Mouse (Mus musculus): ENCODE measurements at regions not wholly inside any gene's neighbourhood (a gene's known extent, or its start where the extent isn't known, plus 50 kb on each side); places are given as distances from the start of the nearest gene placed in this dataset.

- Histone ChIP-seq H3K27ac (ENCODE audit: low read length) (no peak overlapping the region), H3K4me2 (replicated peaks; ENCODE audit: low read depth, low read length) (no peak overlapping the region), H3K4me3 (ENCODE audit: low read length) (no peak overlapping the region), H3K9me3 (ENCODE audit: low read length) (no peaks in the 10 kb centered on the region), H3K27me3 (ENCODE audit: insufficient read depth, low read length) (no peaks in the 10 kb centered on the region), H3K36me3 (ENCODE audit: insufficient read depth, low read length) (no peaks in the 10 kb centered on the region), H3K4me1 (ENCODE audit: insufficient read depth, low read length) (no peaks in the 10 kb centered on the region), H3K9ac (replicated peaks; ENCODE audit: low read length) (no peak overlapping the region)
- no peak for ATAC-seq (ENCODE audit: low FRiP score, low TSS enrichment)
- WGBS, result 77% methylated on average over 3 of the region's 3 CpGs
These were observed 192.8 kb upstream of the Negr1 start for GRCm38 (mm10) chr3:156368669-156369343.

GRCm38 (mm10) chr3:156376717-156377116 is 184.9 kb upstream of the Negr1 start:
- Histone ChIP-seq H3K27ac (ENCODE audit: low read length) (no peak overlapping the region), H3K4me3 (ENCODE audit: low read length) (no peak overlapping the region), H3K27me3 (ENCODE audit: insufficient read depth, low read length) (no peaks in the 10 kb centered on the region), H3K4me2 (replicated peaks; ENCODE audit: low read depth, low read length) (no peak overlapping the region), H3K9ac (replicated peaks; ENCODE audit: low read length) (no peak overlapping the region), H3K36me3 (ENCODE audit: insufficient read depth, low read length) (no peaks in the 10 kb centered on the region), H3K4me1 (ENCODE audit: insufficient read depth, low read length) (no peaks in the 10 kb centered on the region), H3K9me3 (ENCODE audit: low read length) (no peaks in the 10 kb centered on the region)
- ATAC-seq (ENCODE audit: low FRiP score, low TSS enrichment), result no peak

GRCm38 (mm10) chr3:156382919-156383318 is 178.7 kb upstream of the Negr1 start:
- Histone ChIP-seq H3K27ac (ENCODE audit: low read length) (no peak overlapping the region), H3K36me3 (ENCODE audit: insufficient read depth, low read length) (no peaks in the 10 kb centered on the region), H3K4me3 (ENCODE audit: low read length) (no peak overlapping the region), H3K4me1 (ENCODE audit: insufficient read depth, low read length) (no peaks in the 10 kb centered on the region), H3K27me3 (ENCODE audit: insufficient read depth, low read length) (no peaks in the 10 kb centered on the region), H3K9me3 (ENCODE audit: low read length) (no peaks in the 10 kb centered on the region), H3K4me2 (replicated peaks; ENCODE audit: low read depth, low read length) (no peak overlapping the region), H3K9ac (replicated peaks; ENCODE audit: low read length) (no peak overlapping the region)
- no peak for ATAC-seq (ENCODE audit: low FRiP score, low TSS enrichment)

GRCm38 (mm10) chr3:156406136-156406535 is 155.5 kb upstream of the Negr1 start:
- Histone ChIP-seq H3K4me1 (ENCODE audit: insufficient read depth, low read length) (no peaks in the 10 kb centered on the region), H3K27me3 (ENCODE audit: insufficient read depth, low read length) (no peaks in the 10 kb centered on the region), H3K9me3 (ENCODE audit: low read length) (no peaks in the 10 kb centered on the region), H3K4me3 (ENCODE audit: low read length) (no peak overlapping the region), H3K36me3 (ENCODE audit: insufficient read depth, low read length) (no peaks in the 10 kb centered on the region), H3K27ac (ENCODE audit: low read length) (no peak overlapping the region), H3K4me2 (replicated peaks; ENCODE audit: low read depth, low read length) (no peak overlapping the region), H3K9ac (replicated peaks; ENCODE audit: low read length) (no peak overlapping the region)
- 83% methylated on average over 3 of the region's 3 CpGs for WGBS
- ATAC-seq (ENCODE audit: low FRiP score, low TSS enrichment), result no peak

GRCm38 (mm10) chr3:156407112-156407511 is 154.5 kb upstream of the Negr1 start:
- Histone ChIP-seq H3K9me3 (ENCODE audit: low read length) (no peaks in the 10 kb centered on the region), H3K9ac (replicated peaks; ENCODE audit: low read length) (no peak overlapping the region), H3K4me2 (replicated peaks; ENCODE audit: low read depth, low read length) (no peak overlapping the region), H3K27ac (ENCODE audit: low read length) (no peak overlapping the region), H3K4me1 (ENCODE audit: insufficient read depth, low read length) (no peaks in the 10 kb centered on the region), H3K4me3 (ENCODE audit: low read length) (no peak overlapping the region), H3K36me3 (ENCODE audit: insufficient read depth, low read length) (no peaks in the 10 kb centered on the region), H3K27me3 (ENCODE audit: insufficient read depth, low read length) (no peaks in the 10 kb centered on the region)
- 84% methylated on average over 2 of the region's 2 CpGs for WGBS
- ATAC-seq (ENCODE audit: low FRiP score, low TSS enrichment), result no peak

GRCm38 (mm10) chr3:156410126-156410525 is 151.5 kb upstream of the Negr1 start:
- no peak overlapping the region for H3K4me3 ChIP-seq (ENCODE audit: low read length)
- H3K4me1 ChIP-seq (ENCODE audit: insufficient read depth, low read length), result no peaks in the 10 kb centered on the region
- no peak overlapping the region for H3K4me2 ChIP-seq (replicated peaks; ENCODE audit: low read depth, low read length)
- no peaks in the 10 kb centered on the region for H3K36me3 ChIP-seq (ENCODE audit: insufficient read depth, low read length)
- H3K9ac ChIP-seq (replicated peaks; ENCODE audit: low read length), result no peak overlapping the region
- H3K27ac ChIP-seq (ENCODE audit: low read length), result no peak overlapping the region
- no peaks in the 10 kb centered on the region for H3K9me3 ChIP-seq (ENCODE audit: low read length)
- 38% methylated on average over 1 of the region's 1 CpGs for WGBS
- no peaks in the 10 kb centered on the region for H3K27me3 ChIP-seq (ENCODE audit: insufficient read depth, low read length)
- ATAC-seq (ENCODE audit: low FRiP score, low TSS enrichment), result no peak

GRCm38 (mm10) chr3:156412757-156413156 is 148.8 kb upstream of the Negr1 start:
- Histone ChIP-seq H3K27ac (ENCODE audit: low read length) (no peak overlapping the region), H3K9ac (replicated peaks; ENCODE audit: low read length) (no peak overlapping the region), H3K9me3 (ENCODE audit: low read length) (no peaks in the 10 kb centered on the region), H3K4me3 (ENCODE audit: low read length) (no peak overlapping the region), H3K4me2 (replicated peaks; ENCODE audit: low read depth, low read length) (no peak overlapping the region), H3K4me1 (ENCODE audit: insufficient read depth, low read length) (no peaks in the 10 kb centered on the region), H3K27me3 (ENCODE audit: insufficient read depth, low read length) (no peaks in the 10 kb centered on the region), H3K36me3 (ENCODE audit: insufficient read depth, low read length) (no peaks in the 10 kb centered on the region)
- no peak for ATAC-seq (ENCODE audit: low FRiP score, low TSS enrichment)
- 71% methylated on average over 3 of the region's 3 CpGs for WGBS

- WGBS, result 89% methylated on average over 13 of the region's 13 CpGs
- no peaks in the 10 kb centered on the region for H3K9me3 ChIP-seq (ENCODE audit: low read length)
- no peaks in the 10 kb centered on the region for H3K4me1 ChIP-seq (ENCODE audit: insufficient read depth, low read length)
- no peak overlapping the region for H3K4me2 ChIP-seq (replicated peaks; ENCODE audit: low read depth, low read length)
- H3K4me3 ChIP-seq (ENCODE audit: low read length), result no peak overlapping the region
- H3K27me3 ChIP-seq (ENCODE audit: insufficient read depth, low read length), result no peaks in the 10 kb centered on the region
- no peak; the same call in 1 of the 2 replicates for ATAC-seq (ENCODE audit: low FRiP score, low TSS enrichment)
- no peaks in the 10 kb centered on the region for H3K36me3 ChIP-seq (ENCODE audit: insufficient read depth, low read length)
- no peak overlapping the region for H3K9ac ChIP-seq (replicated peaks; ENCODE audit: low read length)
- H3K27ac ChIP-seq (ENCODE audit: low read length), result no peak overlapping the region
These were observed 146.9 kb upstream of the Negr1 start for GRCm38 (mm10) chr3:156414431-156415427.

GRCm38 (mm10) chr3:156418124-156418523 is 143.5 kb upstream of the Negr1 start:
- no peaks in the 10 kb centered on the region for H3K4me1 ChIP-seq (ENCODE audit: insufficient read depth, low read length)
- H3K9ac ChIP-seq (replicated peaks; ENCODE audit: low read length), result no peak overlapping the region
- H3K36me3 ChIP-seq (ENCODE audit: insufficient read depth, low read length), result no peaks in the 10 kb centered on the region

GRCm38 (mm10) chr3:156423100-156423499 is 138.5 kb upstream of the Negr1 start:
- Histone ChIP-seq H3K27me3 (ENCODE audit: insufficient read depth, low read length) (no peaks in the 10 kb centered on the region), H3K4me1 (ENCODE audit: insufficient read depth, low read length) (no peaks in the 10 kb centered on the region), H3K36me3 (ENCODE audit: insufficient read depth, low read length) (no peaks in the 10 kb centered on the region), H3K4me2 (replicated peaks; ENCODE audit: low read depth, low read length) (no peak overlapping the region), H3K4me3 (ENCODE audit: low read length) (no peak overlapping the region), H3K9ac (replicated peaks; ENCODE audit: low read length) (no peak overlapping the region), H3K9me3 (ENCODE audit: low read length) (no peaks in the 10 kb centered on the region), H3K27ac (ENCODE audit: low read length) (no peak overlapping the region)
- ATAC-seq (ENCODE audit: low FRiP score, low TSS enrichment), result no peak
- WGBS, result 62% methylated on average over 3 of the region's 3 CpGs

More at GRCm38 (mm10) chr3:156418124-156418523, 143.5 kb upstream of the Negr1 start:
- H3K4me2 ChIP-seq (replicated peaks; ENCODE audit: low read depth, low read length), result no peak overlapping the region
- H3K9me3 ChIP-seq (ENCODE audit: low read length), result no peaks in the 10 kb centered on the region
- no peak overlapping the region for H3K27ac ChIP-seq (ENCODE audit: low read length)
- ATAC-seq (ENCODE audit: low FRiP score, low TSS enrichment), result no peak
- no peak overlapping the region for H3K4me3 ChIP-seq (ENCODE audit: low read length)
- H3K27me3 ChIP-seq (ENCODE audit: insufficient read depth, low read length), result no peaks in the 10 kb centered on the region
